Mouse (Mus musculus) embryonic facial prominence, embryonic 14.5 days (tissue): ENCODE results near the gene Odf3. TPM values are rescaled to one million over a fixed set of nuclear protein-coding genes. Genes with fewer than 3 reads are reported as not detected.

Experiments
- ATAC-seq: fragments of 200-750 bp; cut with Nextera tagmentation; 2 replicates; pipeline ENCODE4 v1.8.0; 2017; ENCODE audit warnings: low read depth, moderate number of reproducible peaks, moderate TSS enrichment
- DNase-seq: peaks from one replicate; pipeline ENCODE4 v3.0.0-alpha.2; 2015; ENCODE audit warnings: low spot score
- H3K27ac ChIP-seq: fragments of 300-500 bp; sonication (generic); replicated peaks from 2 replicates; pipeline ENCODE4 v1.5.1; 2014; ENCODE audit warnings: low read depth, mild to moderate bottlenecking, low read length, moderate library complexity
- H3K27me3 ChIP-seq: fragments of 300-500 bp; sonication (generic); replicated peaks from 2 replicates; pipeline ENCODE4 v1.6.1; 2014; ENCODE audit warnings: low read length; ENCODE audit not compliant: control insufficient read depth, insufficient read depth
- H3K36me3 ChIP-seq: fragments of 300-500 bp; sonication (generic); 2 replicates; pipeline ENCODE4 v1.6.1; 2014; ENCODE audit warnings: low read length, mixed read lengths; ENCODE audit not compliant: control insufficient read depth, insufficient read depth
- H3K4me1 ChIP-seq: fragments of 300-500 bp; sonication (generic); 2 replicates; pipeline ENCODE4 v1.6.1; 2014; ENCODE audit warnings: antibody characterized with exemption, low read length; ENCODE audit not compliant: control insufficient read depth, insufficient read depth
- H3K4me2 ChIP-seq: fragments of 300-500 bp; sonication (generic); 2 replicates; pipeline ENCODE4 v1.6.1; 2014; ENCODE audit warnings: low read depth, mild to moderate bottlenecking, low read length, moderate library complexity, mixed read lengths
- H3K4me3 ChIP-seq: fragments of 300-500 bp; sonication (generic); 2 replicates; pipeline ENCODE4 v1.5.1; 2014; ENCODE audit warnings: low read depth, mild to moderate bottlenecking, low read length
- H3K9ac ChIP-seq: fragments of 300-500 bp; sonication (generic); 2 replicates; pipeline ENCODE4 v1.6.1; 2014; ENCODE audit warnings: low read depth, mild to moderate bottlenecking, low read length, moderate library complexity, mixed read lengths
- H3K9me3 ChIP-seq: fragments of 300-500 bp; sonication (generic); 2 replicates; pipeline ENCODE4 v1.6.1; 2016; ENCODE audit warnings: low read length; ENCODE audit not compliant: control insufficient read depth
- WGBS: fragments of 180-500 bp; shearing (Covaris S2); extraction: QIAGEN DNeasy Blood & Tissue Kit; methylation state at CpG from one replicate; pipeline ENCODE4 v1.1.7; 2014; 5-methylcytosine and 5-hydroxymethylcytosine counted together
- polyA plus RNA-seq: library from polyadenylated mRNA; unstranded; fragments of >200 nt; fragmentation: Nextera tagmentation; extraction: Ambion mirVana; gene quantifications from 2 replicates; pipeline ENCODE4 v1.2.1, GENCODE M21; 2014

The Odf3 gene
- polyA plus RNA-seq, 1 experiment from 2014 or later: not detected

- Histone ChIP-seq H3K27ac (no peak overlapping the region), H3K4me1 (peaks cover 21% of the 10 kb centered on the region), H3K4me2 (peak overlapping the region; percentile 97), H3K27me3 (no peaks in the 10 kb centered on the region), H3K9me3 (no peaks in the 10 kb centered on the region), H3K4me3 (peak overlapping the region; percentile 89), H3K36me3 (peaks cover 64% of the 10 kb centered on the region), H3K9ac (peak overlapping the region; percentile 92; the same call in 1 of the 2 replicates)
- no peak for ATAC-seq
- 94% methylated on average over 8 of the region's 8 CpGs for WGBS
- no peak for DNase-seq
Observed at GRCm38 (mm10) chr7:140858746-140859145, 11.1 kb downstream of the Odf3 start.

GRCm38 (mm10) chr7:140859997-140860396 lies 12.4 kb downstream of the Odf3 start:
- DNase-seq: peak; percentile 33
- H3K27me3 ChIP-seq: no peaks in the 10 kb centered on the region
- peaks cover 20% of the 10 kb centered on the region for H3K4me1 ChIP-seq
- no peak overlapping the region for H3K27ac ChIP-seq
- H3K4me2 ChIP-seq: no peak overlapping the region
- WGBS: 52% methylated on average over 6 of the region's 6 CpGs
- peaks cover 59% of the 10 kb centered on the region for H3K36me3 ChIP-seq
- H3K9ac ChIP-seq: no peak overlapping the region
- no peaks in the 10 kb centered on the region for H3K9me3 ChIP-seq
- ATAC-seq: no peak
- H3K4me3 ChIP-seq: no peak overlapping the region

GRCm38 (mm10) chr7:140860728-140861127 lies 13.1 kb downstream of the Odf3 start:
- H3K27me3 ChIP-seq: no peaks in the 10 kb centered on the region
- H3K4me1 ChIP-seq: peaks cover 13% of the 10 kb centered on the region
- no peak overlapping the region for H3K4me3 ChIP-seq
- H3K9me3 ChIP-seq: no peaks in the 10 kb centered on the region
- H3K27ac ChIP-seq: no peak overlapping the region
- no peak overlapping the region for H3K4me2 ChIP-seq
- H3K36me3 ChIP-seq: peaks cover 59% of the 10 kb centered on the region
- ATAC-seq (no peak), DNase-seq (no peak)
- H3K9ac ChIP-seq: no peak overlapping the region
- 87% methylated on average over 5 of the region's 5 CpGs for WGBS

- Histone ChIP-seq H3K4me3 (no peak overlapping the region), H3K4me2 (no peak overlapping the region), H3K9me3 (no peaks in the 10 kb centered on the region), H3K4me1 (no peaks in the 10 kb centered on the region), H3K27ac (no peak overlapping the region), H3K36me3 (peaks cover 53% of the 10 kb centered on the region), H3K9ac (no peak overlapping the region), H3K27me3 (no peaks in the 10 kb centered on the region)
- ATAC-seq (no peak), DNase-seq (no peak)
- 94% methylated on average over 12 of the region's 12 CpGs for WGBS
Observed at GRCm38 (mm10) chr7:140864761-140865160, 17.2 kb downstream of the Odf3 start.

GRCm38 (mm10) chr7:140874224-140874623 lies 26.6 kb downstream of the Odf3 start:
- Histone ChIP-seq H3K36me3 (peaks cover 26% of the 10 kb centered on the region), H3K9me3 (no peaks in the 10 kb centered on the region), H3K4me3 (no peak overlapping the region)

GRCm38 (mm10) chr7:140877364-140877763 lies 29.8 kb downstream of the Odf3 start:
- H3K27ac ChIP-seq: no peak overlapping the region
- no peak overlapping the region for H3K4me3 ChIP-seq
- H3K27me3 ChIP-seq: no peaks in the 10 kb centered on the region
- H3K4me2 ChIP-seq: no peak overlapping the region
- no peak for ATAC-seq
- H3K4me1 ChIP-seq: peaks cover 3% of the 10 kb centered on the region; the same call in 1 of the 2 replicates
- 0 out of 2 replicates have a peak overlapping the region, but pooled peaks have one; percentile 14 for H3K9ac ChIP-seq
- H3K36me3 ChIP-seq: peaks cover 26% of the 10 kb centered on the region
- 72% methylated on average over 6 of the region's 6 CpGs for WGBS
- no peak for DNase-seq
- H3K9me3 ChIP-seq: no peaks in the 10 kb centered on the region

More at GRCm38 (mm10) chr7:140874224-140874623, 26.6 kb downstream of the Odf3 start:
- Histone ChIP-seq H3K27me3 (no peaks in the 10 kb centered on the region), H3K4me2 (no peak overlapping the region), H3K27ac (no peak overlapping the region), H3K9ac (no peak overlapping the region), H3K4me1 (no peaks in the 10 kb centered on the region)
- WGBS: 96% methylated on average over 4 of the region's 4 CpGs
- no peak for ATAC-seq
- DNase-seq: no peak

GRCm38 (mm10) chr7:140879355-140879754 lies 31.8 kb downstream of the Odf3 start:
- no peak overlapping the region for H3K4me3 ChIP-seq
- H3K36me3 ChIP-seq: peaks cover 31% of the 10 kb centered on the region
- no peak overlapping the region for H3K9ac ChIP-seq
- no peak for DNase-seq
- no peak for ATAC-seq
- no peak overlapping the region for H3K4me2 ChIP-seq
- 86% methylated on average over 7 of the region's 7 CpGs for WGBS
- H3K4me1 ChIP-seq: peaks cover 8% of the 10 kb centered on the region
- no peaks in the 10 kb centered on the region for H3K27me3 ChIP-seq
- H3K9me3 ChIP-seq: no peaks in the 10 kb centered on the region
- H3K27ac ChIP-seq: no peak overlapping the region

- Histone ChIP-seq H3K4me3 (no peak overlapping the region), H3K4me1 (peaks cover 8% of the 10 kb centered on the region), H3K9me3 (no peaks in the 10 kb centered on the region), H3K9ac (0 out of 2 replicates have a peak overlapping the region, but pooled peaks have one; percentile 78), H3K36me3 (peaks cover 27% of the 10 kb centered on the region; the same call in 1 of the 2 replicates), H3K4me2 (peak overlapping the region; percentile 73; the same call in 1 of the 2 replicates), H3K27me3 (no peaks in the 10 kb centered on the region), H3K27ac (no peak overlapping the region)
- no peak for ATAC-seq
- WGBS: 73% methylated on average over 3 of the region's 3 CpGs
- no peak for DNase-seq
Observed at GRCm38 (mm10) chr7:140880419-140880818, 32.8 kb downstream of the Odf3 start.

GRCm38 (mm10) chr7:140880865-140881515 lies 33.4 kb downstream of the Odf3 start:
- H3K9me3 ChIP-seq: no peaks in the 10 kb centered on the region
- 13% methylated on average over 8 of the region's 8 CpGs for WGBS
- ATAC-seq (no peak), DNase-seq (no peak)
- H3K27ac ChIP-seq: peak overlapping the region; percentile 91; the same call in 1 of the 2 replicates
- H3K27me3 ChIP-seq: no peaks in the 10 kb centered on the region
- peaks cover 8% of the 10 kb centered on the region for H3K4me1 ChIP-seq
- H3K36me3 ChIP-seq: peaks cover 28% of the 10 kb centered on the region; the same call in 1 of the 2 replicates
- H3K4me2 ChIP-seq: peak overlapping the region; percentile 73
- peak overlapping the region; percentile 78 for H3K9ac ChIP-seq
- H3K4me3 ChIP-seq: peak overlapping the region; percentile 60
